Mouse (Mus musculus): Measurements from ENCODE around the gene Alpl. TPM values are rescaled to one million over a fixed set of nuclear protein-coding genes. Genes with fewer than 3 reads are reported as not detected.

The Alpl gene
- polyA plus RNA-seq, 1 experiment from 2014 or later: 0.72 TPM

DNA sequence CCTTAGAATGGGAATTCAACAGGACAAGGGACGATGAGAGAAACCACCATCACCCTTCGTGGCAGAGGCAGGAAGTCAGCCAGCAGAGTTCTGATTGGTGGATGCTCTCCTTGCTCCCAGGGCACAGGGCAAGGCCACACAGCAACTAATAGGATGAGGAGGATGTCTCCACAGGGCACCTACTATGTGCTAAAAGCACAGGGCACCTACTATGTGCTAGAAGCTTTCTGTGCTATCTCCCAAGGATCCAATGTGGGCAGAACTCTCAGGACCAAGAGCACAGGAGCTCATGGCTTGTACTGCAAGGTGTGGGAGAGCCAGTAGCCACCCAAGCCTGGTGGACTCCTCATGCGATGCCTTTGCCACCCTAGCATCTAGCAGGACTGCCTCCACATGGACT is 24.4 kb downstream of the Alpl start:
- no peak for ATAC-seq

DNA sequence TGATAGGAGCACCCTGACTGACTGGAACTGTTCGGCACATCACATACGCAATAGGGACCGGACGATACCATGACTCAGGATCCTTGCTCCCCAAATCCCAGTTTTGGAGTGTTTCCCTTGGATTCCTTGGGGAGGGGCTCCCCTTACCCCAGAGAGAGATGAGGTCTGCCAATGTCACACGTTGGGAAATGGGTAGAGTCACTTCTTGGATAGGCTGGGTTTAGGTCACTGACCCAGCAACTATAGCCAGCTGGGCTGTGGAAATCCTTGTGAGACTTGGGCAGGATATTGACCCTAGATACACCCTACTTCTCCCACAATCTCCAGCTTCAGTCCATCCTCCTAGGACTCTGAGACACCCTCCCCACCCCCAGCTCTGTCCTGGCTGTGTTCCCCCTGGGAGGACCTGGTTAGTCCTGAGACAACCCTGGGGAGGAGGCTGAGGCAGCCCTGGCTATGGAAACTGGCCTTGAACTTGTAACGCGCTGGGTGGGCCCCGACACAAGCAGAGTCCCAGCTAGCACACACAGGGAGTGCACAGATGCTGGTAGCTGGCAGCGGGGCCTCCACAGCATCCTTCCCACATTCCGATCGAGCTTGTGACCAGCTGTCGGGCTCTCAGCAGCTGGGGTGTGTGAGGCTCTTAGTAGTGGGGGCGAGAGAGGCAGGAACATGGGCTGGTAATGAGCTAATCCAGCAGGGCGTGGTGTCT is 25.1 kb downstream of the Alpl start:
- no peak for ATAC-seq
- Histone ChIP-seq H3K9me3 (ENCODE audit: control insufficient read depth) (no peaks in the 10 kb centered on the region), H3K27ac (ENCODE audit: low read depth, low read length) (no peak overlapping the region), H3K4me1 (replicated peaks; ENCODE audit: control insufficient read depth, insufficient read depth, low read length) (no peaks in the 10 kb centered on the region), H3K4me3 (ENCODE audit: low read depth, low read length) (no peak overlapping the region), H3K9ac (ENCODE audit: low read depth, low read length) (no peak overlapping the region), H3K4me2 (replicated peaks; ENCODE audit: low read depth) (no peak overlapping the region), H3K36me3 (ENCODE audit: control insufficient read depth, insufficient read depth) (no peaks in the 10 kb centered on the region), H3K27me3 (replicated peaks; ENCODE audit: control insufficient read depth, insufficient read depth, low read length) (no peaks in the 10 kb centered on the region)
- 62% methylated on average over 14 of the region's 14 CpGs for WGBS
- TF ChIP-seq CTCF (IDR thresholded peaks at IDR 0.05; ENCODE audit: low read depth): no peak

More for the DNA sequence above, 24.4 kb downstream of the Alpl start:
- H3K4me1 ChIP-seq (replicated peaks; ENCODE audit: control insufficient read depth, insufficient read depth, low read length): no peaks in the 10 kb centered on the region
- H3K27me3 ChIP-seq (replicated peaks; ENCODE audit: control insufficient read depth, insufficient read depth, low read length): no peaks in the 10 kb centered on the region
- TF ChIP-seq CTCF (IDR thresholded peaks at IDR 0.05; ENCODE audit: low read depth): no peak
- H3K9me3 ChIP-seq (ENCODE audit: control insufficient read depth): no peaks in the 10 kb centered on the region
- WGBS: 74% methylated on average over 3 of the region's 3 CpGs
- H3K36me3 ChIP-seq (ENCODE audit: control insufficient read depth, insufficient read depth): no peaks in the 10 kb centered on the region
- no peak overlapping the region for H3K9ac ChIP-seq (ENCODE audit: low read depth, low read length)
- H3K4me2 ChIP-seq (replicated peaks; ENCODE audit: low read depth): no peak overlapping the region
- no peak overlapping the region for H3K27ac ChIP-seq (ENCODE audit: low read depth, low read length)
- H3K4me3 ChIP-seq (ENCODE audit: low read depth, low read length): no peak overlapping the region

DNA sequence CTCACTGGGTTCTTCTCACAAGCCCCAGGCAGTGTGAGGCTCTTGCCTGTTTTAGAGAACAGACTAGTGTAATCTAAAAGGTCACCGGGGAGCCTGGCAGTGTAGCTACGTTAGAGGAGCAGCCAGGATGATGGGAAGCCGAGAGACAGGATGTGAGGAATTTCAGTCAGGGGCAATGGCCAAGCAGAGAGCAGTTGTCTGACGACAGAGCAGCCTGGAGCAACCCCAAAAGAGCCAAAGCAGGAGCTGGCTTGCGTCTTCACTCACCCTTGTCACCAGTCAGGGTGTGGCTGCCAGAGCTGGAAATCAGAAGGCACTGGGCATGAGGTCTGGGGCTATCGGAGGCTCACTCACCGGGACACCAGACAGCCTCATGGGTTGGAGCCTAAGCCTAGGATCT is 26.5 kb downstream of the Alpl start:
- H3K27ac ChIP-seq (ENCODE audit: low read depth, low read length): no peak overlapping the region
- no peak overlapping the region for H3K4me3 ChIP-seq (ENCODE audit: low read depth, low read length)
- WGBS: 45% methylated on average over 7 of the region's 7 CpGs
- no peaks in the 10 kb centered on the region for H3K4me1 ChIP-seq (replicated peaks; ENCODE audit: control insufficient read depth, insufficient read depth, low read length)
- no peak overlapping the region for H3K9ac ChIP-seq (ENCODE audit: low read depth, low read length)
- ATAC-seq: no peak
- H3K36me3 ChIP-seq (ENCODE audit: control insufficient read depth, insufficient read depth): no peaks in the 10 kb centered on the region
- H3K4me2 ChIP-seq (replicated peaks; ENCODE audit: low read depth): no peak overlapping the region
- no peaks in the 10 kb centered on the region for H3K27me3 ChIP-seq (replicated peaks; ENCODE audit: control insufficient read depth, insufficient read depth, low read length)
- TF ChIP-seq CTCF (IDR thresholded peaks at IDR 0.05; ENCODE audit: low read depth): no peak
- no peaks in the 10 kb centered on the region for H3K9me3 ChIP-seq (ENCODE audit: control insufficient read depth)

DNA sequence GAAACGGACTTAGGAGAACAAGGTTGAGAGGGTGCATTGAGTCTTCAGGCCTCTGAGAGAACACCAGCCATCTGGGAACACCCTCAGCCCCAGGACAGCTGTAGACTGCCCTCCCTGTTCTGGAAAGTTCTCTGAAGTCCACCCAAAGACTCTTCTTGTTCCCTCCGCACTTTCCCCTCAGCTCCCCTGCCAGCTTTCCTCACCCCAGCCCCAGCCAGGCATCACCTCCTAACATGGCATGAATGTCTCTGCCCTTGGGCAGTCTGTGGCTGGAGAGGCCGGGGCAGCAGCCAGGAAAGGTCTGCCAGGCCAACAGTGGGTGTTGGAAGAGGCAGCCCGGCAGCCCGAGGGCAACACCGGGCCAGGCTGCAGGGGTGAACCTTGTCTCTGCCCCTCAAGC is 27.4 kb downstream of the Alpl start:
- Histone ChIP-seq H3K4me3 (ENCODE audit: low read depth, low read length) (no peak overlapping the region), H3K36me3 (ENCODE audit: control insufficient read depth, insufficient read depth) (no peaks in the 10 kb centered on the region), H3K9ac (ENCODE audit: low read depth, low read length) (no peak overlapping the region), H3K27ac (ENCODE audit: low read depth, low read length) (no peak overlapping the region), H3K27me3 (replicated peaks; ENCODE audit: control insufficient read depth, insufficient read depth, low read length) (no peaks in the 10 kb centered on the region), H3K9me3 (ENCODE audit: control insufficient read depth) (no peaks in the 10 kb centered on the region), H3K4me1 (replicated peaks; ENCODE audit: control insufficient read depth, insufficient read depth, low read length) (no peaks in the 10 kb centered on the region), H3K4me2 (replicated peaks; ENCODE audit: low read depth) (no peak overlapping the region)
- 70% methylated on average over 6 of the region's 6 CpGs for WGBS
- no peak for TF ChIP-seq CTCF (IDR thresholded peaks at IDR 0.05; ENCODE audit: low read depth)
- ATAC-seq: no peak

DNA sequence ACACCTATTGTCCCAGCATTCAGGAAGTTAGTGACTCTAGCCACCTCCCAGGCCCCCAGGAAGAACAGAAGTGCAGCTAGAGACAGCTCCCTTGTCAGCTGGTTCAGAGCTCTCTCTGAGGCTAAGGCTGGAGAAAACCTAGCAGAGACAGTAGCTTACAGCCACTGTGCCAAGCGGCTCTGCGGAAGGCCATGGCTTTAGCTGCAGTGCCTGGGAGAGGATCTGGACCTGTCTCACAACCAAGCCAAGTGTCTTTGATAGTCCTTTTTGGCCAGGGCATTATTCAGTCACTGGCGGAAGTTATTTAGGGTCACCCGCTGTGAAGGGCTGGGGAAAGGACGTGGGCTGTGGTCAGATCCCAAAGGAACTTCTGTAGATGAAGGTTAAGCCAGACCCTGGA is 27.8 kb downstream of the Alpl start:
- H3K4me1 ChIP-seq (replicated peaks; ENCODE audit: control insufficient read depth, insufficient read depth, low read length): no peaks in the 10 kb centered on the region
- no peaks in the 10 kb centered on the region for H3K9me3 ChIP-seq (ENCODE audit: control insufficient read depth)
- H3K27me3 ChIP-seq (replicated peaks; ENCODE audit: control insufficient read depth, insufficient read depth, low read length): no peaks in the 10 kb centered on the region
- H3K4me2 ChIP-seq (replicated peaks; ENCODE audit: low read depth): no peak overlapping the region
- no peak for ATAC-seq
- H3K4me3 ChIP-seq (ENCODE audit: low read depth, low read length): no peak overlapping the region
- no peak for TF ChIP-seq CTCF (IDR thresholded peaks at IDR 0.05; ENCODE audit: low read depth)
- no peaks in the 10 kb centered on the region for H3K36me3 ChIP-seq (ENCODE audit: control insufficient read depth, insufficient read depth)
- 92% methylated on average over 5 of the region's 5 CpGs for WGBS
- no peak overlapping the region for H3K9ac ChIP-seq (ENCODE audit: low read depth, low read length)
- H3K27ac ChIP-seq (ENCODE audit: low read depth, low read length): no peak overlapping the region

DNA sequence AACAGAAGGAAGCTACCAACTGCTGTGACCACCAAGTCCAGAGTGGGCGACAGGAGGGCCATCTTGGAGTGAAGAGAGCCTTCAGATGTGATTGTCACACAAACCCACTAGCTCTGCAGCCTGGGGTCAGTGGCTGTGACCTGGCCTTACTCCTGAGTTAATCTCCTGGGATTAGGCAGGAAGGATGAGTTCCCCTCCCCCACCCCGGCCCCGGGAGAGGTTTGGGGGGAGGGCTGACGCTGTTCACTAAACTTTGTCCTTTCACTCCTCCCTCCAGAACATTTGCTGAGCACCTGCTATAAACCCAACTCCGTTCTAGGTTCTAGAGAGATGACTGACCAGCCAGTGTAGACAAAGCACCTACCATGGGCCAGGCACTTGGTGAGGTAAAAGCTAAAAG is 29.8 kb downstream of the Alpl start:
- TF ChIP-seq CTCF (IDR thresholded peaks at IDR 0.05; ENCODE audit: low read depth): no peak
- Histone ChIP-seq H3K27me3 (replicated peaks; ENCODE audit: control insufficient read depth, insufficient read depth, low read length) (no peaks in the 10 kb centered on the region), H3K27ac (ENCODE audit: low read depth, low read length) (no peak overlapping the region), H3K4me1 (replicated peaks; ENCODE audit: control insufficient read depth, insufficient read depth, low read length) (no peaks in the 10 kb centered on the region), H3K36me3 (ENCODE audit: control insufficient read depth, insufficient read depth) (no peaks in the 10 kb centered on the region), H3K9me3 (ENCODE audit: control insufficient read depth) (no peaks in the 10 kb centered on the region), H3K4me3 (ENCODE audit: low read depth, low read length) (no peak overlapping the region), H3K4me2 (replicated peaks; ENCODE audit: low read depth) (no peak overlapping the region), H3K9ac (ENCODE audit: low read depth, low read length) (no peak overlapping the region)
- WGBS: 31% methylated on average over 5 of the region's 5 CpGs
- no peak for ATAC-seq
